Mouse (Mus musculus): ENCODE results near the gene Adat3. TPM values are rescaled to one million over a fixed set of nuclear protein-coding genes. Genes with fewer than 3 reads are reported as not detected.

Gene Adat3
- total RNA-seq (2022), result under 1 TPM in 3 of 4 experiments, not detected in 1; 0.29 to 0.43 (median 0.36) TPM

- DNase-seq (ENCODE audit: low spot score in 2 of 2), result peak; percentile 91 to 93
These were observed at the start of gene Adat3, which contains the start of gene Scamp4 for GRCm38 (mm10) chr10:80602698-80603325. Gene Adat3 (plus strand): TSS chr10:80602880. Gene Scamp4 (plus strand): TSS chr10:80602872.

- DNase-seq (ENCODE audit: low spot score in 2 of 2), result no peak
These were observed 49.1 kb upstream of the Adat3 start for GRCm38 (mm10) chr10:80553575-80553974.

GRCm38 (mm10) chr10:80553997-80554396, 48.7 kb upstream of the Adat3 start:
- DNase-seq (ENCODE audit: low spot score in 2 of 2), result no peak

- peak; percentile 38 to 60 for DNase-seq (ENCODE audit: low spot score in 2 of 2)
These were observed 45.2 kb upstream of the Adat3 start for GRCm38 (mm10) chr10:80557346-80557965.

- no peak for DNase-seq (ENCODE audit: low spot score in 2 of 2)
These were observed 43.2 kb upstream of the Adat3 start for GRCm38 (mm10) chr10:80559431-80559830.

GRCm38 (mm10) chr10:80560621-80561020, 42.1 kb upstream of the Adat3 start:
- DNase-seq (ENCODE audit: low spot score in 2 of 2), result no peak

GRCm38 (mm10) chr10:80561116-80561944, 41.4 kb upstream of the Adat3 start, which contains the start of gene Rexo1:
Gene Rexo1 (minus strand): TSS chr10:80561560.
- DNase-seq (ENCODE audit: low spot score in 2 of 2), result peak; percentile 89 to 90

- DNase-seq (ENCODE audit: low spot score in 2 of 2), result peak; percentile 70 to 76
These were observed 36.1 kb upstream of the Adat3 start for GRCm38 (mm10) chr10:80566375-80567092.

- no peak for DNase-seq (ENCODE audit: low spot score in 2 of 2)
These were observed 33.8 kb upstream of the Adat3 start for GRCm38 (mm10) chr10:80568876-80569275.

GRCm38 (mm10) chr10:80569664-80570066, 33.0 kb upstream of the Adat3 start:
- peak; percentile 70 to 75 for DNase-seq (ENCODE audit: low spot score in 2 of 2)

- no peak for DNase-seq (ENCODE audit: low spot score in 2 of 2)
These were observed 32.3 kb upstream of the Adat3 start for GRCm38 (mm10) chr10:80570419-80570818.

- peak in 1 of 2 experiments; percentile 5 for DNase-seq (ENCODE audit: low spot score in 2 of 2)
These were observed 31.5 kb upstream of the Adat3 start for GRCm38 (mm10) chr10:80570871-80571836.

- DNase-seq (ENCODE audit: low spot score in 2 of 2), result no peak
These were observed 30.2 kb upstream of the Adat3 start for GRCm38 (mm10) chr10:80572477-80572876.

- no peak for DNase-seq (ENCODE audit: low spot score in 2 of 2)
These were observed 28.7 kb upstream of the Adat3 start for GRCm38 (mm10) chr10:80573944-80574343.

- DNase-seq (ENCODE audit: low spot score in 2 of 2), result no peak
These were observed 27.8 kb upstream of the Adat3 start for GRCm38 (mm10) chr10:80574896-80575295.

GRCm38 (mm10) chr10:80575925-80576324, 26.8 kb upstream of the Adat3 start:
- no peak for DNase-seq (ENCODE audit: low spot score in 2 of 2)

GRCm38 (mm10) chr10:80576351-80577194, 26.1 kb upstream of the Adat3 start:
- peak in 1 of 2 experiments; percentile 25 for DNase-seq (ENCODE audit: low spot score in 2 of 2)

GRCm38 (mm10) chr10:80577195-80578130, 25.2 kb upstream of the Adat3 start, which contains the start of gene Klf16:
Gene Klf16 (minus strand): TSS chr10:80577321.
- peak; percentile 97 for DNase-seq (ENCODE audit: low spot score in 2 of 2)

Measured in gastrocnemius, adult 8-10 months (tissue).